Comparison of ENCODE assay signal across 15 mouse cellular contexts in the genomic region with DNA sequence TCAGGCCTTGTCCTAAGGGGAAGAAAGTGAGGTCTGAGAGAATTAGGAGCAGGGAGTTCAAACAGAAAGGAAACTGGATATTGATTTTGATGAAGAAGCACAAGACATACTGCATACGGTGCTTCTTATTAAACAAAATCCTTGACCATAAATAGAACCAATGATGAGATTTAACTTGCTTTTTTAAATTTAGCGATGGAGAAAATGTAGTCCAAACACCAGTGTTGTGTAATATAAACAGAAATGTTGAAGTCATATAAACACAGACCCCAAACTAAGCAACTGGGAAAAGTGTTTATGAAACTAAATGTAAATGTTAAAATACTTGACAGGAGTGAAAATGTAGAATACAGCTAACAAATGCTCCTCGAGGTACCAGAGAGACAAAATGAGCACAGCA. TPM values are rescaled to one million over a fixed set of nuclear protein-coding genes. Genes with fewer than 3 reads are reported as not detected.
"Had no signal": no experiment of that assay in that cellular context is flagged by ENCODE, and none has a peak within 500 bp of the region (broad histone marks: within the 10 kb centered on the region; RNA-seq: fewer than 3 reads in every experiment).

No protein-coding gene starts in this region.

- H3K4me2 ChIP-seq: limb, embryonic 12.5 days; liver, embryonic 13.5 days; midbrain, embryonic 11.5 days; midbrain, embryonic 15.5 days; neural tube, embryonic 12.5 days had no signal

- DNase-seq: layer of hippocampus, adult 9-11 months; liver; liver, embryonic 13.5 days; liver, postnatal 0 days; right cerebral cortex, postnatal 14 days; thymus, postnatal 4 days had no signal

- H3K27me3 ChIP-seq: limb, embryonic 12.5 days; liver, embryonic 13.5 days; midbrain, embryonic 15.5 days; neural tube, embryonic 12.5 days had no signal

- H3K4me1 ChIP-seq: limb, embryonic 12.5 days; megakaryocyte, embryonic 14.5 days; neural tube, embryonic 12.5 days had no signal

- H3K27ac ChIP-seq: kidney, postnatal 0 days; limb, embryonic 12.5 days; liver, embryonic 13.5 days; macrophage; midbrain, embryonic 15.5 days; neural tube, embryonic 12.5 days had no signal

- H3K4me3 ChIP-seq: limb, embryonic 12.5 days; liver, embryonic 13.5 days; megakaryocyte, embryonic 14.5 days; midbrain, embryonic 15.5 days; neural tube, embryonic 12.5 days had no signal

- ATAC-seq: hindbrain, embryonic 16.5 days; inflammation-experienced regulatory T-cells, adult 6 months; liver, postnatal 0 days; midbrain, embryonic 15.5 days had no signal

- H3K9ac ChIP-seq: limb, embryonic 12.5 days; liver, embryonic 13.5 days; liver, postnatal 0 days; midbrain, embryonic 15.5 days; neural tube, embryonic 12.5 days had no signal

- H3K36me3 ChIP-seq: limb, embryonic 12.5 days; liver, embryonic 13.5 days; midbrain, embryonic 15.5 days; neural tube, embryonic 12.5 days had no signal

- H3K9me3 ChIP-seq: liver, embryonic 13.5 days; megakaryocyte, embryonic 14.5 days; midbrain, embryonic 15.5 days; neural tube, embryonic 12.5 days had no signal

RNA-seq across cellular contexts. Expression of a gene that starts 51.0 kb away (rescaled TPM):
- polyA plus RNA-seq: inflammation-experienced regulatory T-cells, adult 6 months; kidney, postnatal 0 days; midbrain, embryonic 11.5 days; neural tube, embryonic 12.5 days had no signal
